Mouse (Mus musculus) left cerebral cortex, adult 11 months (tissue): ENCODE data around the gene Vmn2r88.
"Not testable (repeated sequence)": the region's sequence is repeated elsewhere in the genome, so short reads cannot be mapped to it uniquely, and the experiment has no call there.

Source experiments
- DNase-seq: peaks from one replicate; pipeline ENCODE4 v3.0.0; 2022; ENCODE audit warnings: low spot score

Gene Vmn2r88

GRCm38 (mm10) chr14:51410520-51410919 lies at the start of gene Vmn2r88:
TSS of gene Vmn2r88 (plus strand) at chr14:51410820.
- DNase-seq: no peak

- no peak for DNase-seq
Measured at GRCm38 (mm10) chr14:51361456-51361855, 49.2 kb upstream of the Vmn2r88 start, which contains the start of gene Gm7247. TSS of gene Gm7247 (plus strand) at chr14:51361756.

- no peak for DNase-seq
Measured at GRCm38 (mm10) chr14:51382805-51383204, 27.8 kb upstream of the Vmn2r88 start.

- no peak for DNase-seq
Measured at GRCm38 (mm10) chr14:51384351-51384750, 26.3 kb upstream of the Vmn2r88 start.

- DNase-seq: no peak
Measured at GRCm38 (mm10) chr14:51385741-51386140, 24.9 kb upstream of the Vmn2r88 start.

- DNase-seq: no peak
Measured at GRCm38 (mm10) chr14:51387768-51388167, 22.9 kb upstream of the Vmn2r88 start.

- no peak for DNase-seq
Measured at GRCm38 (mm10) chr14:51388222-51388621, 22.4 kb upstream of the Vmn2r88 start.

GRCm38 (mm10) chr14:51423885-51424284 lies 13.3 kb downstream of the Vmn2r88 start:
- DNase-seq: no peak

GRCm38 (mm10) chr14:51430138-51430537 lies 19.5 kb downstream of the Vmn2r88 start:
- DNase-seq: not testable (repeated sequence)

GRCm38 (mm10) chr14:51434546-51434945 lies 23.9 kb downstream of the Vmn2r88 start:
- DNase-seq: no peak

GRCm38 (mm10) chr14:51435020-51435419 lies 24.4 kb downstream of the Vmn2r88 start:
- no peak for DNase-seq

- no peak for DNase-seq
Measured at GRCm38 (mm10) chr14:51438955-51439354, 28.3 kb downstream of the Vmn2r88 start.

- not testable (repeated sequence) for DNase-seq
Measured at GRCm38 (mm10) chr14:51451557-51451956, 40.9 kb downstream of the Vmn2r88 start, which contains the start of gene Vmn2r89. TSS of gene Vmn2r89 (plus strand) at chr14:51451857.
